Mouse (Mus musculus): Measurements from ENCODE around the gene Exph5. TPM values are rescaled to one million over a fixed set of nuclear protein-coding genes. Genes with fewer than 3 reads are reported as not detected.
A peak's percentile ranks its signal among the peaks of the same experiment; 100 is the strongest.

The Exph5 gene
- polyA plus RNA-seq, 1 experiment from 2014 or later = 2.6 TPM

GRCm38 (mm10) chr9:53321683-53322082 is 20.2 kb downstream of the Exph5 start:
- H3K9me3 ChIP-seq = no peaks in the 10 kb centered on the region
- no peak for ATAC-seq (ENCODE audit: insufficient number of reproducible peaks, low FRiP score, low TSS enrichment, low read depth)
- H3K36me3 ChIP-seq = no peaks in the 10 kb centered on the region
- H3K4me1 ChIP-seq = no peaks in the 10 kb centered on the region
- no peak overlapping the region for H3K27ac ChIP-seq
- no peak overlapping the region for H3K9ac ChIP-seq
- no peaks in the 10 kb centered on the region for H3K27me3 ChIP-seq
- WGBS = 77% methylated on average over 8 of the region's 8 CpGs
- H3K4me2 ChIP-seq = no peak overlapping the region
- H3K4me3 ChIP-seq = no peak overlapping the region

- no peak overlapping the region for H3K27ac ChIP-seq
- no peak for ATAC-seq (ENCODE audit: insufficient number of reproducible peaks, low FRiP score, low TSS enrichment, low read depth)
- no peak overlapping the region for H3K4me3 ChIP-seq
- WGBS = 80% methylated on average over 10 of the region's 10 CpGs
- no peak overlapping the region for H3K4me2 ChIP-seq
- H3K27me3 ChIP-seq = no peaks in the 10 kb centered on the region
- no peak overlapping the region for H3K9ac ChIP-seq
- H3K4me1 ChIP-seq = no peaks in the 10 kb centered on the region
- no peaks in the 10 kb centered on the region for H3K36me3 ChIP-seq
- H3K9me3 ChIP-seq = no peaks in the 10 kb centered on the region
Observed at GRCm38 (mm10) chr9:53323419-53324251, 22.2 kb downstream of the Exph5 start.

- Histone ChIP-seq H3K9ac (no peak overlapping the region), H3K4me3 (no peak overlapping the region), H3K9me3 (no peaks in the 10 kb centered on the region), H3K27me3 (no peaks in the 10 kb centered on the region), H3K4me2 (no peak overlapping the region), H3K27ac (no peak overlapping the region), H3K4me1 (no peaks in the 10 kb centered on the region), H3K36me3 (no peaks in the 10 kb centered on the region)
- WGBS = 43% methylated on average over 4 of the region's 4 CpGs
- ATAC-seq (ENCODE audit: insufficient number of reproducible peaks, low FRiP score, low TSS enrichment, low read depth) = no peak
Observed at GRCm38 (mm10) chr9:53325363-53326090, 24.1 kb downstream of the Exph5 start.

DNA sequence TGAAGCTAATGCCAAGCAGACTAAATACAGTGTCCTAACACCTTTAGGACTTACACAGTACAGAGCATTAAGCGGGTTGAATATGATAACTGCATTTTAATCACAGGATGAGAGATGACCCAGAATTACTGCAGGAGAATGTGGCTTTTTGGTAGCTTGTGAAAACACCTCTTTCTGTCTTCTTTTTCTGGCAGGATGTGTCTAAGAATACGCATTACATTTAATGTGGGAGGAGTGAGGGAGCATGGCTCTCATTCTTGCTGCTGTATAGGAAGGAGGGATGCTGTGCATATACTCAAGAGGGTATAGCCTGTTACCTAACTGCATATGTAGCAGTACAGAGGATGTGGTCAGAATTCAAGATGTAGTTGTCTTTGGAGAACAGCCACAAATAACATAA is 26.7 kb downstream of the Exph5 start:
- Histone ChIP-seq H3K9me3 (no peaks in the 10 kb centered on the region), H3K36me3 (no peaks in the 10 kb centered on the region), H3K27me3 (no peaks in the 10 kb centered on the region), H3K27ac (no peak overlapping the region), H3K4me2 (no peak overlapping the region), H3K4me1 (no peaks in the 10 kb centered on the region), H3K9ac (no peak overlapping the region), H3K4me3 (no peak overlapping the region)
- ATAC-seq (ENCODE audit: insufficient number of reproducible peaks, low FRiP score, low TSS enrichment, low read depth) = no peak
- 85% methylated on average over 2 of the region's 2 CpGs for WGBS

DNA sequence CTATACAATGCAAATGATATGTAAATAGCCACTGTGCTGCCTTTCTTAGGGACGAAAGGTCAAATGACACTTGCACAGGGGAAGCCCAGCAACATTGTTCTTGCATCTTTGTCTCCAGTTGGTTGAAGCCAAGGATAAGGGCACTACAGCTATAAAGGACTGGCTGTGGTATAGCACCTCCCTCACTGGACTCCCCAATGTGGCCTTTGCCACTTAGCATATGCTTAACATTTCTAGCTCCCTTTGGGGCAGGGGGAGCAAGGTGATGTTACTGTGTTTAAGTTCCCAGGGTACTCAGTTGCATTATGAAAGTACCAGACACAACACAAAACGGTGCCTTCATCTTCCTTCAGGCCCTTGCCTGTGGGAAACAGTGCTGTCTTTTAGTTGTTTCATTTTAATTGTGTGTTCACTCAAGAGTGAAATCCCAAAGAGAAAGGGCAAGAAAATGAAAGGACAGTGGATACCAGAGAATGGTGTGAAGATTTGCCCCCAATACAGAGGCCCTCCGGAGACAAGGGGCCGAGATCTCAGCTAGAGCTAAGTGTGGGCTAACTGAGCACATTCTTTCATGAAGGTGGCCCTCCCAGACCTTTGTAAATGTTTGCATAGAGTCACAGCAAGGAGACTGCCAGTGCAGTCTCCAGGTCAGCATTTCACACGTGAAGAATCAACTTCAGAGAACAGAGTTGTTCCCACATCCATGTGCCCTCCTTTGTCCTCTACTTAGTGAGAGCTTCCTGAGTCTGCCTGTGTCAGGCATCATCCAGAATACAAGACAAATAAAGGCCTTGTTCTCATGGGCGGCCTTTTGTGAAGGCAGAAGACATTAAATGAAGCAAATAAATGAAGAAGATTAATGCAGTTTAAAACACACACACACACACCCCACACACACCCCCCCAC is 28.1 kb downstream of the Exph5 start:
- Histone ChIP-seq H3K27ac (no peak overlapping the region), H3K9ac (no peak overlapping the region), H3K4me3 (no peak overlapping the region), H3K4me2 (no peak overlapping the region), H3K27me3 (no peaks in the 10 kb centered on the region), H3K36me3 (no peaks in the 10 kb centered on the region), H3K9me3 (no peaks in the 10 kb centered on the region), H3K4me1 (no peaks in the 10 kb centered on the region)
- no peak for ATAC-seq (ENCODE audit: insufficient number of reproducible peaks, low FRiP score, low TSS enrichment, low read depth)
- 64% methylated on average over 6 of the region's 6 CpGs for WGBS

- Histone ChIP-seq H3K9ac (no peak overlapping the region), H3K9me3 (no peaks in the 10 kb centered on the region), H3K27ac (no peak overlapping the region), H3K4me2 (no peak overlapping the region), H3K4me1 (no peaks in the 10 kb centered on the region), H3K4me3 (no peak overlapping the region), H3K36me3 (no peaks in the 10 kb centered on the region), H3K27me3 (no peaks in the 10 kb centered on the region)
- ATAC-seq (ENCODE audit: insufficient number of reproducible peaks, low FRiP score, low TSS enrichment, low read depth) = no peak
- 80% methylated on average over 9 of the region's 9 CpGs for WGBS
Observed at GRCm38 (mm10) chr9:53330247-53330646, 28.8 kb downstream of the Exph5 start.

GRCm38 (mm10) chr9:53333436-53333835 is 32.0 kb downstream of the Exph5 start:
- no peaks in the 10 kb centered on the region for H3K36me3 ChIP-seq
- WGBS = 77% methylated on average over 4 of the region's 4 CpGs
- H3K4me2 ChIP-seq = no peak overlapping the region
- H3K27me3 ChIP-seq = no peaks in the 10 kb centered on the region
- H3K4me1 ChIP-seq = no peaks in the 10 kb centered on the region
- no peak overlapping the region for H3K4me3 ChIP-seq
- H3K27ac ChIP-seq = no peak overlapping the region
- no peak for ATAC-seq (ENCODE audit: insufficient number of reproducible peaks, low FRiP score, low TSS enrichment, low read depth)
- H3K9me3 ChIP-seq = no peaks in the 10 kb centered on the region
- H3K9ac ChIP-seq = no peak overlapping the region

GRCm38 (mm10) chr9:53335131-53335530 is 33.7 kb downstream of the Exph5 start:
- H3K4me1 ChIP-seq = no peaks in the 10 kb centered on the region
- WGBS = 74% methylated on average over 3 of the region's 3 CpGs
- no peak overlapping the region for H3K27ac ChIP-seq
- H3K4me3 ChIP-seq = no peak overlapping the region
- H3K27me3 ChIP-seq = no peaks in the 10 kb centered on the region
- ATAC-seq (ENCODE audit: insufficient number of reproducible peaks, low FRiP score, low TSS enrichment, low read depth) = no peak
- H3K4me2 ChIP-seq = no peak overlapping the region
- H3K36me3 ChIP-seq = no peaks in the 10 kb centered on the region
- no peak overlapping the region for H3K9ac ChIP-seq
- H3K9me3 ChIP-seq = no peaks in the 10 kb centered on the region

GRCm38 (mm10) chr9:53339603-53340002 is 38.1 kb downstream of the Exph5 start:
- Histone ChIP-seq H3K4me2 (no peak overlapping the region), H3K27me3 (no peaks in the 10 kb centered on the region), H3K36me3 (no peaks in the 10 kb centered on the region), H3K4me3 (no peak overlapping the region), H3K27ac (no peak overlapping the region), H3K4me1 (peaks cover 7% of the 10 kb centered on the region), H3K9me3 (no peaks in the 10 kb centered on the region), H3K9ac (no peak overlapping the region)
- no peak for ATAC-seq (ENCODE audit: insufficient number of reproducible peaks, low FRiP score, low TSS enrichment, low read depth)
- WGBS = 49% methylated on average over 7 of the region's 7 CpGs

DNA sequence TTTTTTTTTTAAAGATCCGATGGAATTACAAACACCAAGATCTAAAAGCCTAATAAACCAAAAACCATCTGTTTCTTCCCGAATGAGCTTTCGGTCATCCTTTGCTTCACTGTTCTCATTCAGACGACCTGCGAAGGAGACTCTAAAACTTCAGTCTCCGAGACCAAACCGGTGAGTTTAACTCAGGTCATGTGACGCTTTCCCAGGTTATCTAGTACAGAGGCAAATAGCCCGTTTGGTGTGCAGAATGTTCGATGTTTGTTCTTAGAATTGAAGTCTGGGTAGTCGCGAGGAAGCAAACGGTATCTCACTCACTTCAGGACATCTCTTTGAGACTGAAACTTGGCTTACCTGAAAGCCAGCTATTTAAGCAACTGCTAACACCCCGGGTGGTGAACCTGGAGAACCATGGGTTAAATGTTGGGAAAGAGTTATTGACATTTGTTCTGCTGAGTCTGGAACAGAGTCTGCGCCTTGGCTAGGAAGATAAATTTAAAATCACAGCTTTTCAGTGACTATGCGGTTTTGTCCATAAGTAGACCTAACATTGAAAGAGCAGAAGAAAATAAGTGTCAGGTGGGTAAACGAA is 39.0 kb downstream of the Exph5 start:
- WGBS = 13% methylated on average over 17 of the region's 17 CpGs
- Histone ChIP-seq H3K9me3 (no peaks in the 10 kb centered on the region), H3K27me3 (no peaks in the 10 kb centered on the region), H3K4me1 (peaks cover 7% of the 10 kb centered on the region), H3K36me3 (no peaks in the 10 kb centered on the region), H3K4me2 (peak overlapping the region; percentile 89), H3K27ac (0 out of 2 replicates have a peak overlapping the region, but pooled peaks have one; percentile 1), H3K9ac (peak overlapping the region; percentile 8), H3K4me3 (peak overlapping the region; percentile 49)
- no peak for ATAC-seq (ENCODE audit: insufficient number of reproducible peaks, low FRiP score, low TSS enrichment, low read depth)

DNA sequence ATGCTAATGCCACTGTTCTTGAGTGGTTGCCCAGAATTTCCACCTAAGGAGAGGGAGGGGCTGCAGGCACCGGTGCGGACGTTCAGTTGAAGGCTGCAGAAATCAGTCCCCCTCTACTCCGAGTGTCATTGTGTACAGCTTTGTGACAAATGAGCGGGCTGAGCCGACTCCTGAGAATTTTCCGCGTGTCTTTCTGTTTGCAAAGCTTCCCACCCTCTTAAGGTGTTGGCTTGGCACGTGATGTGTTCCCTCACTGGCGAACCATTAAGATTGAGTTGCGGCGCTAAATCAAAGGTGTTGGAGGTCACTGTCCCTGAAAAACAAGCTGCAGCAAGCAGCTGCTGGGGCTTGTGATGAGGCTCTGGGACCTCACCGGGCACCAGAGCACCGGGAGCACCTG is 39.5 kb downstream of the Exph5 start:
- WGBS = 3% methylated on average over 14 of the region's 14 CpGs
- H3K27ac ChIP-seq = 0 out of 2 replicates have a peak overlapping the region, but pooled peaks have one; percentile 1
- no peak for ATAC-seq (ENCODE audit: insufficient number of reproducible peaks, low FRiP score, low TSS enrichment, low read depth)
- no peaks in the 10 kb centered on the region for H3K27me3 ChIP-seq
- peaks cover 7% of the 10 kb centered on the region for H3K4me1 ChIP-seq
- no peaks in the 10 kb centered on the region for H3K36me3 ChIP-seq
- H3K9ac ChIP-seq = peak overlapping the region; percentile 8
- H3K4me3 ChIP-seq = peak overlapping the region; percentile 49
- no peaks in the 10 kb centered on the region for H3K9me3 ChIP-seq
- H3K4me2 ChIP-seq = peak overlapping the region; percentile 89

Data from limb, embryonic 15.5 days (tissue).